Comparison of ENCODE assay signal across 10 mouse cellular contexts in genomic region chr2:33636628-33637188, GRCm38 (mm10). TPM values are rescaled to one million over a fixed set of nuclear protein-coding genes. Genes with fewer than 3 reads are reported as not detected.
DNase-seq lines count a peak whose midpoint lies in the region; ATAC-seq and TF ChIP-seq lines count a peak whose summit lies in the region.
"Had no signal": no experiment of that assay in that cellular context is flagged by ENCODE, and none has a peak within 500 bp of the region (broad histone marks: within the 10 kb centered on the region; RNA-seq: fewer than 3 reads in every experiment).

No protein-coding gene starts in this region.

- no peak for TF ChIP-seq POLR2A in small intestine, adult 2 months (IDR thresholded peaks at IDR 0.05; ENCODE audit: low read depth, low read length)

- no peaks in the 10 kb centered on the region for H3K9me3 ChIP-seq in heart, postnatal 0 days (replicated peaks; ENCODE audit: control insufficient read depth, low read length)
- no peaks in the 10 kb centered on the region for H3K9me3 ChIP-seq in heart, embryonic 11.5 days (replicated peaks; ENCODE audit: control insufficient read depth, low read length)
- no peaks in the 10 kb centered on the region for H3K9me3 ChIP-seq in limb, embryonic 10.5 days (replicated peaks)

- 3% methylated on average over 26 of the region's 26 CpGs for WGBS in heart, postnatal 0 days
- under 1% methylated on average over 26 of the region's 26 CpGs for WGBS in heart, embryonic 11.5 days (ENCODE audit: insufficient replicate concordance)
- 1% methylated on average over 26 of the region's 26 CpGs for WGBS in limb, embryonic 10.5 days
- WGBS in small intestine, adult 2 months: 5% methylated on average over 26 of the region's 26 CpGs

- no peak overlapping the region for H3K9ac ChIP-seq in heart, postnatal 0 days (replicated peaks; ENCODE audit: low read depth, low read length)
- no peak overlapping the region for H3K9ac ChIP-seq in heart, embryonic 11.5 days (ENCODE audit: low read depth, low read length)

- no peak for ATAC-seq in heart, postnatal 0 days (ENCODE audit: insufficient read depth, low read depth)
- ATAC-seq in heart, embryonic 11.5 days (replicated peaks; ENCODE audit: insufficient number of reproducible peaks, low FRiP score, low TSS enrichment): no peak
- ATAC-seq in megakaryocyte progenitor cell, adult 5-6 weeks (replicated peaks; ENCODE audit: poor library complexity): no peak

- H3K27ac ChIP-seq in heart, postnatal 0 days (ENCODE audit: low read depth): no peak overlapping the region
- H3K27ac ChIP-seq in heart, embryonic 11.5 days (ENCODE audit: low read depth, low read length): no peak overlapping the region
- peak overlapping the region; percentile 93 for H3K27ac ChIP-seq in limb, embryonic 10.5 days
- H3K27ac ChIP-seq in small intestine, adult 2 months (ENCODE audit: insufficient read depth, low read depth, low read length): no peak overlapping the region

- H3K27me3 ChIP-seq in heart, postnatal 0 days (ENCODE audit: control insufficient read depth, insufficient read depth, low read length): peaks cover 100% of the 10 kb centered on the region
- H3K27me3 ChIP-seq in heart, embryonic 11.5 days (ENCODE audit: control insufficient read depth, insufficient read depth, low read length): peaks cover 92% of the 10 kb centered on the region
- peaks cover 93% of the 10 kb centered on the region for H3K27me3 ChIP-seq in limb, embryonic 10.5 days (ENCODE audit: low read depth, poor library complexity, severe bottlenecking)
- peaks cover 97% of the 10 kb centered on the region for H3K27me3 ChIP-seq in small intestine, adult 2 months (ENCODE audit: control insufficient read depth, insufficient read depth, low read length)

- H3K36me3 ChIP-seq in heart, postnatal 0 days (replicated peaks; ENCODE audit: control insufficient read depth, insufficient read depth, low read length): no peaks in the 10 kb centered on the region
- no peaks in the 10 kb centered on the region for H3K36me3 ChIP-seq in heart, embryonic 11.5 days (ENCODE audit: control insufficient read depth, insufficient read depth, low read length)
- peaks cover 36% of the 10 kb centered on the region for H3K36me3 ChIP-seq in limb, embryonic 10.5 days
- no peaks in the 10 kb centered on the region for H3K36me3 ChIP-seq in small intestine, adult 2 months (ENCODE audit: control insufficient read depth, insufficient read depth, low read length)

- no peak for DNase-seq in heart, postnatal 0 days (ENCODE audit: low spot score)
- DNase-seq in thymus, postnatal 4 days: peak; percentile 22
- DNase-seq in thymus, postnatal 14 days: no peak
- DNase-seq in limb, embryonic 10.5 days (ENCODE audit: low spot score): peak; percentile 54
- DNase-seq in cerebellum, adult 9-11 months: no peak
- DNase-seq: cerebellum, adult 18-20 months; thymus, postnatal 36 days had no signal

- peak overlapping the region; percentile 22 for H3K4me3 ChIP-seq in heart, postnatal 0 days (ENCODE audit: low read depth, low read length)
- H3K4me3 ChIP-seq in heart, embryonic 11.5 days (ENCODE audit: low read depth, low read length): no peak overlapping the region
- H3K4me3 ChIP-seq in limb, embryonic 10.5 days: peak overlapping the region; percentile 79
- H3K4me3 ChIP-seq in small intestine, adult 2 months (ENCODE audit: low read depth, low read length): peak overlapping the region; percentile 11; the same call in 1 of the 2 replicates

- no peak for TF ChIP-seq EP300 in heart, postnatal 0 days (IDR thresholded peaks at IDR 0.05; ENCODE audit: low read depth)

- H3K4me2 ChIP-seq in heart, postnatal 0 days (ENCODE audit: low read depth, low read length): peak overlapping the region; percentile 17
- no peak overlapping the region for H3K4me2 ChIP-seq in heart, embryonic 11.5 days

- H3K4me1 ChIP-seq in heart, postnatal 0 days (ENCODE audit: control insufficient read depth, insufficient read depth): peaks cover 9% of the 10 kb centered on the region; the same call in 1 of the 2 replicates
- H3K4me1 ChIP-seq in heart, embryonic 11.5 days (ENCODE audit: control insufficient read depth, insufficient read depth, low read length): no peaks in the 10 kb centered on the region
- H3K4me1 ChIP-seq in limb, embryonic 10.5 days: peaks cover 86% of the 10 kb centered on the region
- H3K4me1 ChIP-seq in small intestine, adult 2 months (ENCODE audit: control insufficient read depth, insufficient read depth, insufficient read length, low read length): peaks cover 3% of the 10 kb centered on the region

- no peak for TF ChIP-seq CTCF in heart, postnatal 0 days (IDR thresholded peaks at IDR 0.05; ENCODE audit: low read depth)
- no peak for TF ChIP-seq CTCF in small intestine, adult 2 months (IDR thresholded peaks at IDR 0.05; ENCODE audit: extremely low read depth, insufficient read length, insufficient replicate concordance, low read depth, low read length)

RNA-seq across cellular contexts. Expression of gene Lmx1b, which starts 3.6 kb away (rescaled TPM):
- total RNA-seq in heart, postnatal 0 days (2014; rRNA removed; ENCODE audit: low replicate concordance): not detected in 2 replicates
- polyA plus RNA-seq in heart, postnatal 0 days (2015; fragmentation: Nextera tagmentation; extraction: Ambion mirVana): not detected in 2 replicates
- 0.03 TPM in 1 of 2 replicates, not detected in the other for polyA plus RNA-seq in heart, embryonic 11.5 days (2014; fragmentation: Nextera tagmentation; extraction: Ambion mirVana)
- polyA plus RNA-seq in limb, embryonic 10.5 days (2016; fragmentation: Nextera tagmentation; extraction: Ambion mirVana): 11.0 and 13.9 TPM in 2 replicates
- 0.10 and 0.13 TPM in 2 replicates for polyA plus RNA-seq in small intestine, adult 2 months (2012; rRNA removed)
- total RNA-seq in megakaryocyte progenitor cell, adult 5-6 weeks (2015): not detected in 2 replicates
- total RNA-seq in megakaryocyte progenitor cell, adult 5-6 weeks (2017): not detected in 2 replicates

Comparison
In these comparisons a context has a peak if more than half of its experiments do, and no peak if none do; other contexts are left out.
1. DNase-seq: peak in thymus, postnatal 4 days (single experiment) and limb, embryonic 10.5 days (single experiment); none in heart, postnatal 0 days (single experiment), thymus, postnatal 14 days (single experiment) and cerebellum, adult 9-11 months (single experiment).
2. RNA of gene Lmx1b, which starts 3.6 kb away (polyA plus RNA-seq): 11.0 to 13.9 TPM in limb, embryonic 10.5 days; 0.10 to 0.13 TPM in small intestine, adult 2 months, 0.03 TPM in heart, embryonic 11.5 days and not detected in heart, postnatal 0 days; every median in the first group is over 10 times any median in the second.